Mouse (Mus musculus): ENCODE results near the gene Ptpn5. TPM values are rescaled to one million over a fixed set of nuclear protein-coding genes. Genes with fewer than 3 reads are reported as not detected.

Ptpn5 gene
- polyA plus RNA-seq, 1 experiment from 2014 or later, result 0.39 TPM

DNA sequence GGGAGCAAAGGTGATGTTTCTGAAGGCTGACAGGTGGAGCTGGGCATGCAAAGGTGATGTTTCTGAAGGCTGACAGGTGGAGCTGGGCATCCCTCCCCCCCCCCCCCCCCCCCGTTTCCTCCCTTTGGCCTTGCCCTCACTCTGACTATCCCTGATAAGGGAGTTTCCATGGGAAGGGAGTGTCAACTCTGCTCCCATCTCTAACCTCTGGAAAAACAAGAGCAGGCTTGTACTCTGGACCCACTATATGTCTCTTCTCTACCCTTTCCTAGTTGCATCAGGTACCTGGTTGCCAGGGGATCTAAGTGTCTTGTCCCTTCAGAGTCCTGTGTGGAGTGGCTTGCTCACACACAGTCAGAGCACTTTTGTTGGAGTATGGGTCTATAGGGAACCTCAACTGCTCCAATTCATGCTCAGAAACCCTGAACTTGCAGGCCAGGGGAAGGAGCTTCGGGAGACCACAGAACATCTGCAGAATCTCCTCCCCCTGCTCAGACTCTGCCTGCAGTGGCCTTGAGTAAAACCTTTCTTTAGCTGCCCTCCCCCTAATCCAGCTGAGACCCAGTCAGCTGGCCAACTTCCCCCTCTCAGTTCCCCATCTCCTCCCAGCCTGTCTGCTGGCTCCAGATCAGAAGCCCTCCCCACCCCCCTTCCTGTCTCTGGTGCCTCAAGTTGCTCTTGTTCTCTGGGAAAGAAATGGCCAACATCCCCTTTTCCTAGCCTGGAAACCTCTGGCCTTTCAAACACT lies 81.9 kb downstream of the Ptpn5 start:
- 36% methylated on average over 1 of the region's 2 CpGs for WGBS
- peak overlapping the region; percentile 19; the same call in 1 of the 2 replicates for H3K9ac ChIP-seq (ENCODE audit: low read length)
- H3K4me3 ChIP-seq (ENCODE audit: low read depth, low read length), result peak overlapping the region; percentile 86
- no peak for ATAC-seq (ENCODE audit: insufficient number of reproducible peaks, low FRiP score, low TSS enrichment, low read depth)
- H3K36me3 ChIP-seq (ENCODE audit: control insufficient read depth, insufficient read depth, low read length), result no peaks in the 10 kb centered on the region; the same call in 1 of the 2 replicates
- no peak for DNase-seq (ENCODE audit: low spot score)
- H3K27ac ChIP-seq (replicated peaks; ENCODE audit: low read depth, low read length), result 0 out of 2 replicates have a peak overlapping the region, but pooled peaks have one; percentile 3
- H3K27me3 ChIP-seq (ENCODE audit: control insufficient read depth, insufficient read depth, low read length), result no peaks in the 10 kb centered on the region
- peak overlapping the region; percentile 82 for H3K4me2 ChIP-seq (ENCODE audit: low read depth, severe bottlenecking)
- peaks cover 7% of the 10 kb centered on the region for H3K4me1 ChIP-seq (ENCODE audit: control insufficient read depth, insufficient read depth, low read length)
- no peaks in the 10 kb centered on the region for H3K9me3 ChIP-seq (ENCODE audit: control insufficient read depth, low read length)

DNA sequence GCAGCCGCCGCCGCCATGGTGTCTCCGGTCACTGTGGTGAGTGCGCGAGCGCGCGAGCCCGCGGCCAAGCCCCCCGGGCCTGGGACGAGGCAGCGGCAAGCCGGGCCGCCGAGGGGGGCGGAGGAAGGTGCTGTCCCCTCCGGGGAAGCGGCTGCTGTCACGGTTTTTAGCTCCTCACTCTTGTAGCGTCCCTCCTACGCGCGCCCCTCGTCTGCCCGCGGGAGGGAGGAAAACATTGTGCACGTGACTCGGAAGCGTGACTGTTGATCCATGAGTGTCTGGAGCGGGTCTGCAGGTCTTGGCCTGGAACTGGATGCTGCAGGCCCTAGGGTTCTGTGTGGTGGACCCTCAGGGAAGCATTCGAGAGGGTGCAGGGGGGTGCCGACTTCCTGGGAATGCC lies 82.7 kb downstream of the Ptpn5 start:
- Histone ChIP-seq H3K4me3 (ENCODE audit: low read depth, low read length) (peak overlapping the region; percentile 86), H3K4me2 (ENCODE audit: low read depth, severe bottlenecking) (peak overlapping the region; percentile 82), H3K27ac (replicated peaks; ENCODE audit: low read depth, low read length) (peak overlapping the region; percentile 77), H3K36me3 (ENCODE audit: control insufficient read depth, insufficient read depth, low read length) (no peaks in the 10 kb centered on the region; the same call in 1 of the 2 replicates), H3K9ac (ENCODE audit: low read length) (peak overlapping the region; percentile 87), H3K4me1 (ENCODE audit: control insufficient read depth, insufficient read depth, low read length) (peaks cover 7% of the 10 kb centered on the region), H3K9me3 (ENCODE audit: control insufficient read depth, low read length) (no peaks in the 10 kb centered on the region), H3K27me3 (ENCODE audit: control insufficient read depth, insufficient read depth, low read length) (no peaks in the 10 kb centered on the region)
- ATAC-seq (ENCODE audit: insufficient number of reproducible peaks, low FRiP score, low TSS enrichment, low read depth) (peak; percentile 63; the same call in 1 of the 2 replicates), DNase-seq (ENCODE audit: low spot score) (peak; percentile 63)
- under 1% methylated on average over 34 of the region's 34 CpGs for WGBS

DNA sequence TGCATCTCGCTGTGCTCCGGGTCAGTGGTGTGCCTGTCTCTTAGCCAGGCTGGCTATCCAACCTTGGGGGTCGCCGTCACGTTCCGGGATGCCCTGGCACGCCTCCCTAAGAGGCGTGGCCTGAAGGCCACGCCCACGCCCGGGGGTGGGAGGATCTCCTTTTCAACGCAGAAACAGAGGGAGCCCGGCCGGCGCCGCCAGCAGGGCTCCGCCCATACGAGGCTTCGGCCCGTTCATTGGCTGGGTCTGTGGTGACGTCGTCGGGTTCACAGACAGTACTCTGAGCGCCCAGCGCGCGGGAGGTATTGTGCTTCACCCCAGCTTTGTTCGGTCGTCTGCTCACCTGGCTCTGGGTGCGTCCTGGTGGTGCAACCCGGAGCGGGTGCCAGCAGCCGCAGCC lies 83.1 kb downstream of the Ptpn5 start, which contains the start of gene Tmem86a:
Gene Tmem86a (plus strand): TSS at position 236 of the 400 bp plus-strand sequence.
- ATAC-seq (ENCODE audit: insufficient number of reproducible peaks, low FRiP score, low TSS enrichment, low read depth) (peak; percentile 98), DNase-seq (ENCODE audit: low spot score) (peak; percentile 97)
- Histone ChIP-seq H3K9ac (ENCODE audit: low read length) (peak within 1 kb of the TSS; percentile 87), H3K4me3 (ENCODE audit: low read depth, low read length) (peak within 1 kb of the TSS; percentile 86), H3K4me2 (ENCODE audit: low read depth, severe bottlenecking) (peak within 1 kb of the TSS; percentile 82), H3K27me3 (ENCODE audit: control insufficient read depth, insufficient read depth, low read length) (no peaks in the 10 kb centered on the region), H3K27ac (replicated peaks; ENCODE audit: low read depth, low read length) (peak within 1 kb of the TSS; percentile 77), H3K4me1 (ENCODE audit: control insufficient read depth, insufficient read depth, low read length) (peaks cover 7% of the 10 kb centered on the region), H3K9me3 (ENCODE audit: control insufficient read depth, low read length) (no peaks in the 10 kb centered on the region), H3K36me3 (ENCODE audit: control insufficient read depth, insufficient read depth, low read length) (no peaks in the 10 kb centered on the region; the same call in 1 of the 2 replicates)
- under 1% methylated on average over 33 of the region's 33 CpGs for WGBS

DNA sequence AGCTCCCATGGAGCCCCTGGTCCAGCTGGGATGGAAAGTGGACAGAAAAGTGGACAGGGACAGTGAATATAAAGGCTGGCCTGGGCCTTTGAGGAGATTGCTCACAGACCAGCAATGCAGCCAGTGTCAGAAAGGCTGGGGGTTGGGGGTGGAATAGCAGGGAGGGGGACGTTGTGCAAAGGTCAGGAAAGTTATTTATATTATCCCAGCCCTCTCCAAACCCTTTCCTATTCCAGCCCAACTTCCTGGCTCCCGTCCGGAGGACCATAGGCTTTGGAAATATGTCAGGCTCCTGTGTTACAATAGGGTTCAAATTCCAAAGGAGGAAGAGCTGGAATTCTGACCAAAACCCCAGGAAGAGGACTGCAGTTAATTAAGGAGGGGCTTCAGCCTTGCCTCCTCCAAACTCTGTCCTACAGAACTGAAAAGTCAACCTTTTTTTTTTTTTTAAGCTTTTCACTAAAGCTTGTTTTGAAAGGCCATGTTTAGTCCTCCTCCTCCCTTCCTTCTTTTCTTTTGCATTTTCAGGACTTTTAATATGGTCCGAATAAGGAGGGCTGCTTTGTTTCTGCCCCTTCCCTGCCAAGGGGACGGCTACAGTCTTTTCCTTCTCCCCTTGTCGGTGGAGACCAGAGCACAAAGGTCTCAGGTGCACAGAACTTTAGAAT lies 90.5 kb downstream of the Ptpn5 start:
- no peak for DNase-seq (ENCODE audit: low spot score)
- 42% methylated on average over 6 of the region's 6 CpGs for WGBS
- H3K9ac ChIP-seq (ENCODE audit: low read length), result no peak overlapping the region

DNA sequence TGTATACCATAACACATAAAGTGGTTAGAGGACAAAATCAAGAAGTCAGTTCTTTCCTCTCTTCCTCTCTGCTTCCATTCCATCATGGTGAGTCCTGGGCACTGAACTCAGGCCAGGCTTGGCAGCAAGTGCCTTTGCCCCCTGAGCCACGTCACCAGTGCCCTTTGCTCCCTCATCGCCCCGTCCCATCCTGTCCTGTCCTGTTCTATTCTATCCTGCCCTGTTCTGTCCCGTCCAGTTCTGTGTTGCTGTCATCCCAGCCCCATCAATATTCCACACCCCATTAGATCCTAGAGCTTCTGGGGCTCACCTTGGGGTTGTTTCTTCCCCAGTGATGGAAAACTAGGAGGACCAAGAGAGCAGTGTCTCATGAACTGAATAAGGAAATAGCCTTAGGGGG lies 91.4 kb downstream of the Ptpn5 start:
- Histone ChIP-seq H3K9me3 (ENCODE audit: control insufficient read depth, low read length) (no peaks in the 10 kb centered on the region), H3K36me3 (ENCODE audit: control insufficient read depth, insufficient read depth, low read length) (no peaks in the 10 kb centered on the region), H3K9ac (ENCODE audit: low read length) (no peak overlapping the region), H3K27me3 (ENCODE audit: control insufficient read depth, insufficient read depth, low read length) (no peaks in the 10 kb centered on the region), H3K4me1 (ENCODE audit: control insufficient read depth, insufficient read depth, low read length) (no peaks in the 10 kb centered on the region), H3K4me3 (ENCODE audit: low read depth, low read length) (no peak overlapping the region), H3K27ac (replicated peaks; ENCODE audit: low read depth, low read length) (no peak overlapping the region), H3K4me2 (ENCODE audit: low read depth, severe bottlenecking) (no peak overlapping the region)
- ATAC-seq (ENCODE audit: insufficient number of reproducible peaks, low FRiP score, low TSS enrichment, low read depth), result no peak
- WGBS, result 82% methylated on average over 4 of the region's 4 CpGs
- no peak for DNase-seq (ENCODE audit: low spot score)

More for the DNA sequence above, 90.5 kb downstream of the Ptpn5 start:
- Histone ChIP-seq H3K4me3 (ENCODE audit: low read depth, low read length) (no peak overlapping the region), H3K4me1 (ENCODE audit: control insufficient read depth, insufficient read depth, low read length) (no peaks in the 10 kb centered on the region), H3K4me2 (ENCODE audit: low read depth, severe bottlenecking) (no peak overlapping the region), H3K9me3 (ENCODE audit: control insufficient read depth, low read length) (no peaks in the 10 kb centered on the region), H3K27me3 (ENCODE audit: control insufficient read depth, insufficient read depth, low read length) (no peaks in the 10 kb centered on the region), H3K27ac (replicated peaks; ENCODE audit: low read depth, low read length) (no peak overlapping the region), H3K36me3 (ENCODE audit: control insufficient read depth, insufficient read depth, low read length) (no peaks in the 10 kb centered on the region)
- no peak for ATAC-seq (ENCODE audit: insufficient number of reproducible peaks, low FRiP score, low TSS enrichment, low read depth)

DNA sequence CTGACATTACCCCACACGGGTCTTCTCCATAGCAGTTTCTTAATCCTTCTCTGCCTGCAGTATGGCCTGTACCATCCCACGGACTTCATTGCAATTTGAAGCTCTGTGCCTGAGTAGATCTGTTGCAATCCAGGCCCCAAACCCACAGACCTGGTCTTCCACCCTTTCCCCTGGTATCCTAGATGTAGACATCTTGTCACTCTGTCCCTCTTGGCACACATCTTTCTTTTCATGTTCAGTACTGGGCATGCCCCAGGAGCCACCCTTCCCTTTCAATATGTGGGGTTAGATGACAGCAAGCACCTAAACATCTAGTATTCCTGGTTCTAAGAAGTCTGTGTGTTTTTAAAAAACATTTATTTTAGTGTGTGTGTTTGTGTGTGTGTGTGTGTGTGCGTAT lies 91.8 kb downstream of the Ptpn5 start:
- Histone ChIP-seq H3K4me3 (ENCODE audit: low read depth, low read length) (no peak overlapping the region), H3K9ac (ENCODE audit: low read length) (no peak overlapping the region), H3K27me3 (ENCODE audit: control insufficient read depth, insufficient read depth, low read length) (no peaks in the 10 kb centered on the region), H3K9me3 (ENCODE audit: control insufficient read depth, low read length) (no peaks in the 10 kb centered on the region), H3K36me3 (ENCODE audit: control insufficient read depth, insufficient read depth, low read length) (no peaks in the 10 kb centered on the region), H3K4me2 (ENCODE audit: low read depth, severe bottlenecking) (no peak overlapping the region), H3K27ac (replicated peaks; ENCODE audit: low read depth, low read length) (no peak overlapping the region), H3K4me1 (ENCODE audit: control insufficient read depth, insufficient read depth, low read length) (no peaks in the 10 kb centered on the region)
- no peak for DNase-seq (ENCODE audit: low spot score)
- WGBS, result 83% methylated on average over 3 of the region's 3 CpGs
- no peak for ATAC-seq (ENCODE audit: insufficient number of reproducible peaks, low FRiP score, low TSS enrichment, low read depth)

DNA sequence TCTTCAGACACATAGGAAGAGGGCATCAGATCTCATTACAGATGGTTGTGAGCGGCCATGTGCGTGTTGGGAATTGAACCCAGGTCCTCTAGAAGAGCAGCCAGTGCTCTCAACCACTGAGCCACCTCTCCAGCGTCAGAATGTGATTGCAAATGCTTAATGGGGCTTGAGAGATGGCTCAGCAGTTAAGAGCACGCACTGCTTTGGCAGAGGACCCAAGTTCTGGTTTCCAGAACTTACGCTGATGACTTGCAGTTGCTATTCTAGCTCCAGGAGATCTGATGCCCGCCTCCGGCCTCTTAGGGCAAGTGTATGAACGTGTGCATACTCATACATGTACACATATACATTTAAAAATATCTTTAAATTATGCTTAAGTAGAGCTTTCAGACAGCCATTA lies 98.1 kb downstream of the Ptpn5 start:
- no peak for DNase-seq (ENCODE audit: low spot score)
- H3K9ac ChIP-seq (ENCODE audit: low read length), result no peak overlapping the region
- no peak overlapping the region for H3K4me2 ChIP-seq (ENCODE audit: low read depth, severe bottlenecking)
- no peak overlapping the region for H3K4me3 ChIP-seq (ENCODE audit: low read depth, low read length)
- H3K4me1 ChIP-seq (ENCODE audit: control insufficient read depth, insufficient read depth, low read length), result no peaks in the 10 kb centered on the region
- ATAC-seq (ENCODE audit: insufficient number of reproducible peaks, low FRiP score, low TSS enrichment, low read depth), result no peak
- WGBS, result 81% methylated on average over 8 of the region's 8 CpGs
- no peaks in the 10 kb centered on the region for H3K9me3 ChIP-seq (ENCODE audit: control insufficient read depth, low read length)
- H3K27me3 ChIP-seq (ENCODE audit: control insufficient read depth, insufficient read depth, low read length), result no peaks in the 10 kb centered on the region
- no peaks in the 10 kb centered on the region for H3K36me3 ChIP-seq (ENCODE audit: control insufficient read depth, insufficient read depth, low read length)
- H3K27ac ChIP-seq (replicated peaks; ENCODE audit: low read depth, low read length), result no peak overlapping the region

DNA sequence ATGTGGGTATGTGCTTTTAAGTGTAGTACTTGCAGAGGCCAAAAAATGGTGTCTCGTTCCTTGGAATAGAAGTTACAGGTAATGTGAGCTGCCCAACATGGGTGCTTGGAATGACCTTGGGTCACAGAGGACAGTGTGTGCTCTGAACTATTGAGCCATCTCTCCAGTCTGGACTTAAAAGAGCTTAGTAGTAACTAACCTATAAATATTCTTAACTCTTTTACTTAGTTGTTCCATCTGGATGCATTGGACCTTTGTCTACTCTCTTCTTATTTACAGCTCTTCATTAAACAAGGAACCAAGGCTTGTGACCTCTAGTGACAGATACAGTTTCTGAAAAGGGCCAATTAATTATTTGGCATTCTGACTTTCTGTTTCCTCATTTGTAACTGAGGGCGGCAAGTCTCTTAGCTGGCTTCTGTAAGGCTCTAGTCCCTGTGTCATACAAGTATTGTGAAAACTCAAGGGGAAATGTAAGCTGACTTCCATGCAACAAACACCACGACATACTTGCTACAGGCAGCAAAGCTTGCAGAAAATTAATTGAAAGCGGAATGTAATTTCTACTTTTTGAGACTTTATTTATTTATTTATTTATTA lies 98.6 kb downstream of the Ptpn5 start:
- WGBS, result 84% methylated on average over 4 of the region's 4 CpGs
- Histone ChIP-seq H3K9ac (ENCODE audit: low read length) (no peak overlapping the region), H3K4me3 (ENCODE audit: low read depth, low read length) (no peak overlapping the region), H3K9me3 (ENCODE audit: control insufficient read depth, low read length) (no peaks in the 10 kb centered on the region), H3K27ac (replicated peaks; ENCODE audit: low read depth, low read length) (no peak overlapping the region), H3K36me3 (ENCODE audit: control insufficient read depth, insufficient read depth, low read length) (no peaks in the 10 kb centered on the region), H3K4me1 (ENCODE audit: control insufficient read depth, insufficient read depth, low read length) (no peaks in the 10 kb centered on the region), H3K4me2 (ENCODE audit: low read depth, severe bottlenecking) (no peak overlapping the region), H3K27me3 (ENCODE audit: control insufficient read depth, insufficient read depth, low read length) (no peaks in the 10 kb centered on the region)
- DNase-seq (ENCODE audit: low spot score), result no peak
- no peak for ATAC-seq (ENCODE audit: insufficient number of reproducible peaks, low FRiP score, low TSS enrichment, low read depth)
